Mouse (Mus musculus) ES-Bruce4 (cell line): ENCODE data around the gene Vdr. TPM values are rescaled to one million over a fixed set of nuclear protein-coding genes. Genes with fewer than 3 reads are reported as not detected.

Experiments
- H3K27ac ChIP-seq: 2 replicates; pipeline ENCODE4 v1.5.1; 2012; ENCODE audit warnings: low read length, inconsistent platforms; ENCODE audit not compliant: insufficient read depth
- H3K27me3 ChIP-seq: 2 replicates; pipeline ENCODE4 v1.6.1; 2012; ENCODE audit warnings: mild to moderate bottlenecking, low read length, inconsistent platforms; ENCODE audit not compliant: control insufficient read depth, poor library complexity, insufficient read depth, severe bottlenecking
- H3K36me3 ChIP-seq: 2 replicates; pipeline ENCODE4 v1.6.1; 2012; ENCODE audit warnings: inconsistent platforms, mild to moderate bottlenecking, low read length, moderate library complexity; ENCODE audit not compliant: control insufficient read depth, poor library complexity, insufficient read depth, severe bottlenecking
- H3K4me1 ChIP-seq: one replicate; pipeline ENCODE4 v1.8.1; 2011; ENCODE audit warnings: low read length; ENCODE audit not compliant: control insufficient read depth, insufficient read depth
- H3K4me3 ChIP-seq: 2 replicates; pipeline ENCODE4 v1.5.1; 2011; ENCODE audit warnings: low read depth, mild to moderate bottlenecking, low read length
- H3K9ac ChIP-seq: 2 replicates; pipeline ENCODE4 v1.6.1; 2012; ENCODE audit warnings: low read depth, mild to moderate bottlenecking, inconsistent platforms; ENCODE audit not compliant: poor library complexity, severe bottlenecking
- H3K9me3 ChIP-seq: replicated peaks from 2 replicates; pipeline ENCODE4 v1.6.1; 2012; ENCODE audit warnings: mild to moderate bottlenecking, low read length, inconsistent platforms; ENCODE audit not compliant: control insufficient read depth, poor library complexity, insufficient read depth, severe bottlenecking
- CTCF ChIP-seq: IDR thresholded peaks from one replicate; pipeline ENCODE4 v1.8.1; 2011; ENCODE audit warnings: low read depth, low read length
- EP300 ChIP-seq: IDR thresholded peaks from 2 replicates; pipeline ENCODE4 v1.6.1; 2011; ENCODE audit warnings: low read depth, low read length; ENCODE audit not compliant: insufficient read depth
- POLR2A ChIP-seq: IDR thresholded peaks from one replicate; pipeline ENCODE4 v1.8.1; 2011; ENCODE audit warnings: low read length; ENCODE audit not compliant: insufficient read depth
- polyA plus RNA-seq: library from polyadenylated mRNA; stranded (reverse); fragments of >200 nt; gene quantifications from 2 replicates; pipeline ENCODE4 v1.2.4, GENCODE M21; 2011; ENCODE audit warnings: low read depth; ENCODE audit not compliant: missing spikeins, insufficient read depth, insufficient read length

Vdr gene
- polyA plus RNA-seq, 1 experiment: 1.6 TPM

DNA sequence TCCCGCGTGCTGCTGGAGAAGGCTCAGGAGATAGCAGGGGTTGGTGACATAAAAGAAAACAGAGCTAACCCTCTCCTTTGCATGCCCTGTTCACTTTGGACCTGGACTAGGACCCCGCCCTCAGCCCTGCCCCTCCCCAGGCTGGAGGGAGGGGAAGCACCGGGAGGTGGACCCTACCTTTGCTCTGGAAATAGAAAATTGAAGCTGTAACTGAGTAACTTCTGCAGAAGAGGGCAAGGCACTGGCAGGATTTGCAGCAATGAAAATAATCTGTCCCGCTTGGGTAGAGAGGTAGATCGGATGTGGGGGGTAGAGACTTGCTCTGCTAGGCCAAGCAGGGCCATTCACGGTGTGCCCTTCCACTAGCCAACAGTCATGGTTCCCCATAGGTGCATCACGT, 32.9 kb upstream of the Vdr start:
- H3K4me1 ChIP-seq: no peaks in the 10 kb centered on the region
- H3K36me3 ChIP-seq: no peaks in the 10 kb centered on the region
- no peak overlapping the region for H3K4me3 ChIP-seq
- TF ChIP-seq CTCF: no peak
- no peak for TF ChIP-seq POLR2A
- no peak for TF ChIP-seq EP300
- no peak overlapping the region for H3K27ac ChIP-seq
- H3K9me3 ChIP-seq: no peaks in the 10 kb centered on the region
- no peak overlapping the region for H3K9ac ChIP-seq
- H3K27me3 ChIP-seq: no peaks in the 10 kb centered on the region

DNA sequence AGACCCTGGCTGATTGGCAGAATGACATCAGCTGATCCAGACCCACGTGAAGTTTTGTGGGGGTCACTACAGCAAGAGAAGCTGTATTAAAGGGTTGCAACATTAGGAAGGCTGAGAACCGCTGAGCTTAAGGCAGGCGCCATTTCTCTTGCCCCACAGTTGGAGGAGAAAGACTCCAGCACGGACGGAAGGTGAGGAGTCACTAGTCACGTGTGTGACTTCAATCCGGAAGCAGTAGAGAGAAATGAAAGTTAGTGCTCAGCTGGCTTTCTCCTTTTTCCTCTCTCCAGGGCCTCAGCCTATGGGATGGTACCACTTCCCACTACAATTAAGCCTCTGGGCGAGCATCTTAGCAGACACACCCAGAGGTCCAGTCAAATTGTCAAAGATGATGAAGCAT, 32.1 kb upstream of the Vdr start:
- H3K36me3 ChIP-seq: no peaks in the 10 kb centered on the region
- no peaks in the 10 kb centered on the region for H3K27me3 ChIP-seq
- H3K4me3 ChIP-seq: no peak overlapping the region
- no peaks in the 10 kb centered on the region for H3K9me3 ChIP-seq
- no peak overlapping the region for H3K27ac ChIP-seq
- no peak for TF ChIP-seq EP300
- no peak for TF ChIP-seq POLR2A
- TF ChIP-seq CTCF: no peak
- no peaks in the 10 kb centered on the region for H3K4me1 ChIP-seq
- H3K9ac ChIP-seq: no peak overlapping the region

DNA sequence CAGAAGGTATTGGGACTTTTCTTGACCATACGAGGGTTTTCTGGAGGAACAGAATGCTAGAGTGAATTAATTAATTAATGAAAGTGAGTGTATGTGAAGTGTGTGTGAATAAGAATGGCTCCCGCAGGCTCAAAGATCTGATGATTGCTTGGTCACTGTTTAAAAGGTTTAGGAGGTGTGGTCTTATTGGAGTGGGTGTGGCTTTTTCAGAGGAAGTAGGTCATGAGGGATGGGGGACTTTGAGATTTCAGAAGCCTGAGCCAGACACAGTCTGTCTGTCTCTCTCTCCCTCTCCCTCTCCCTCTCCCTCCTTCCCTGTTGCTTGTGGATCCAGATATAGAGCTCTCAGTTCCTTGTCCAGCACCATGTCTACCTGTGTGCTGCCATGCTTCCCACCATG, 30.9 kb upstream of the Vdr start:
- Histone ChIP-seq H3K9ac (no peak overlapping the region), H3K27me3 (no peaks in the 10 kb centered on the region), H3K4me3 (no peak overlapping the region), H3K27ac (no peak overlapping the region), H3K9me3 (no peaks in the 10 kb centered on the region), H3K36me3 (no peaks in the 10 kb centered on the region), H3K4me1 (no peaks in the 10 kb centered on the region)
- TF ChIP-seq EP300 (no peak), CTCF (no peak), POLR2A (no peak)

DNA sequence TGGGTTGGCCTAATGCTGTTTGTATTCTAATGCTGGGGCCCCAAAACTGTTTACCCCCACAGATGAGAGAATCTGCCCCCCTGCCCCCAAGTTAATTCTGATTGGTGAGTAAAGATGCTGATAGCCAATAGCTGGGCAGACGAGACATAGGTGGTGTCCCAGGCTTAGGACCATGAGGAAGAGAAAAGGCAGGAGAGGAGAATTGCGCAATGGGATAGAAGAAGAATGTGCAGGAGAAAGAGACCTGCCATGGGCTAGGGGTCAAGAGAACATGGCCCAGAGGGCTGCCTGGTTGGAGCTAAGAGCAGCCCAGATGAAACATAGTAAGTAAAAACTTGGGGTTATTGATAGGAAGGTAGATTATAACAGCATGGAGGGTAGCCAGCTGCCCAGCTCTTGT, 29.7 kb upstream of the Vdr start:
- H3K36me3 ChIP-seq: no peaks in the 10 kb centered on the region
- H3K4me1 ChIP-seq: no peaks in the 10 kb centered on the region
- no peak overlapping the region for H3K9ac ChIP-seq
- H3K27ac ChIP-seq: no peak overlapping the region
- no peak overlapping the region for H3K4me3 ChIP-seq
- H3K9me3 ChIP-seq: no peaks in the 10 kb centered on the region
- no peak for TF ChIP-seq EP300
- no peaks in the 10 kb centered on the region for H3K27me3 ChIP-seq

DNA sequence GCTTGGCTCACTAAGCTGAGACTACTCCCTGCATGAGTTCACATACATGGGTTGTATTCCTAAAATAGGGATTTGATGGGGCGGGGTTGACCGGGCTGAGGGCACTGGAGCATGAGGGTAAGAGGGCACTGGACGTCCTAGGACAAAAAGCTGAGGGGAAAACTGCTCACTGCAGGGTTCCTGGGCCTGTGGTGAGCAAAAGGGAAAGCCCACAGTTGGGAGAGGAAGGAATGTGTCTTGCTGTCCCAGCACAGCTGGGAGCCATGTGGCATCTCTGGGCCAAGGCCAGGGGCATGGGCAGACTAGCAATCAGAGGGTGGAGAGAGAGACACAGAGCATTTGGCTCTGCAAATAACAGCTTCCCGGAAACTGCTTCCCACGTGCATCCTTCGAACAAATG, 28.1 kb upstream of the Vdr start:
- Histone ChIP-seq H3K4me3 (no peak overlapping the region), H3K27me3 (no peaks in the 10 kb centered on the region), H3K36me3 (no peaks in the 10 kb centered on the region), H3K9ac (no peak overlapping the region), H3K9me3 (no peaks in the 10 kb centered on the region), H3K27ac (no peak overlapping the region), H3K4me1 (no peaks in the 10 kb centered on the region)
- TF ChIP-seq EP300 (no peak), POLR2A (no peak), CTCF (no peak)

DNA sequence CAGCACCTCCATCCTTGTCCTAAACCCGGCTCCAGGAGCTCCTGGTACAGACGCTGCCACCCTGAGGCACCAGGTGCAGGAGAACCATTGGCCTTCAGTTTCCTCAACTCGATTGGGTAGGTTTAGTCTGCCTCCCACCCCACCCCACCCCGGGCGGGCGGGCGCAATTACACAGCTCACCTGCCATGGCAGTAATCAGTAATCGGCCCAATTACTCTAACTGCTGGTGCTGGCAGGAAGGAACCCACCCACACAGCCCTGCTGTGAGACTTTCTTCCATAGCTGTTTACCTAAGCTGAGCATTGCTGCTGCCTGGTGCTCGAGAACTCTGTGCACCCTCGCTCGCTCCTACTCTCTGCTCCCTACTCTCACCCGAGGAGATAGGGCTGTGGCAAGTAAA, 22.0 kb upstream of the Vdr start:
- Histone ChIP-seq H3K4me3 (no peak overlapping the region), H3K9me3 (no peaks in the 10 kb centered on the region), H3K36me3 (no peaks in the 10 kb centered on the region), H3K27ac (no peak overlapping the region), H3K4me1 (no peaks in the 10 kb centered on the region), H3K9ac (no peak overlapping the region), H3K27me3 (no peaks in the 10 kb centered on the region)
- no peak for TF ChIP-seq CTCF
- no peak for TF ChIP-seq POLR2A
- TF ChIP-seq EP300: no peak
